In the genomic region with DNA sequence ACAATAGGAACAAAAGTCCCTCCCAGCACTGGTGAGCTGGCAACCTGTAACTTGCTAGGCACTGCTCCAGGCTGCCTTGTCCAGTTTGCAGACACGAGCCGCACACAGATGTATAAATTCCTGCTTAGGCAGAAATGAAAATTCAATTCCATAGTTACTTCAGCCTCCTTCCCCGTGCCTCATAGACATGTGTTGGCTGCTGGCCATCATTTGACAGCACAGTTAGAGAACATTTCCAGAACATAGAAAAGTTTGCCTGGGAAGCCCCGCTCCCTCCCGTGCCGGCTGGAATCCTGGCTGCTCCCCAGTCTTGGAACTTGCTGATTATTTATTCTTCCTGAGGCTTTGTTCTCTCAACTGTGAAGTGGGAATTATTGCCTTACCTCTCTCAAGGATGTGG, we compare ENCODE assay signal across 7 mouse cellular contexts.
DNase-seq lines count a peak whose midpoint lies in the region; ATAC-seq lines count a peak whose summit lies in the region.

No protein-coding gene starts in this region.

- H3K9ac ChIP-seq in forebrain, embryonic 14.5 days (ENCODE audit: low read length), result no peak overlapping the region

- no peaks in the 10 kb centered on the region for H3K9me3 ChIP-seq in forebrain, embryonic 14.5 days (replicated peaks; ENCODE audit: control insufficient read depth, low read length)

- ATAC-seq in forebrain, embryonic 14.5 days, result peak; percentile 63

- H3K4me2 ChIP-seq in forebrain, embryonic 14.5 days (ENCODE audit: low read length), result no peak overlapping the region

- peak overlapping the region; percentile 77 for H3K27ac ChIP-seq in forebrain, embryonic 14.5 days (ENCODE audit: low read depth, low read length)

- no peaks in the 10 kb centered on the region for H3K27me3 ChIP-seq in forebrain, embryonic 14.5 days (replicated peaks; ENCODE audit: control insufficient read depth, insufficient read depth, low read length)

- 2% methylated on average over 6 of the region's 6 CpGs for WGBS in forebrain, embryonic 14.5 days

- intact Hi-C loops in heart, postnatal 36 days (cut with DNase I), result no loop called here

- H3K4me1 ChIP-seq in forebrain, embryonic 14.5 days (ENCODE audit: control insufficient read depth, insufficient read depth, low read length), result peaks cover 49% of the 10 kb centered on the region

- H3K36me3 ChIP-seq in forebrain, embryonic 14.5 days (ENCODE audit: control insufficient read depth, insufficient read depth, low read length), result no peaks in the 10 kb centered on the region

- H3K4me3 ChIP-seq in forebrain, embryonic 14.5 days (ENCODE audit: low read depth, low read length), result no peak overlapping the region

- peak; percentile 24 for DNase-seq in urinary bladder, postnatal 25 days (ENCODE audit: low spot score)
- DNase-seq in urinary bladder, postnatal 10 days (ENCODE audit: low spot score), result no peak
- peak; percentile 93 for DNase-seq in forebrain, embryonic 14.5 days (ENCODE audit: low spot score)
- peak; percentile 52 to 57 for DNase-seq in heart, postnatal 36 days
- peak; percentile 35 to 58 for DNase-seq in layer of hippocampus, postnatal 14 days (ENCODE audit: low spot score in 2 of 2)
- peak; percentile 10 for DNase-seq in ovary, adult 18-20 months (ENCODE audit: low spot score)
- DNase-seq in T-cell, adult 2 months (ENCODE audit: low spot score), result no peak

Comparison
In these comparisons a context has a peak if more than half of its experiments do, and no peak if none do; other contexts are left out.
1. DNase-seq: peak in urinary bladder, postnatal 25 days (single experiment), forebrain, embryonic 14.5 days (single experiment), heart, postnatal 36 days (2 of 2), layer of hippocampus, postnatal 14 days (2 of 2) and ovary, adult 18-20 months (single experiment); none in urinary bladder, postnatal 10 days (single experiment) and T-cell, adult 2 months (single experiment).